Mouse (Mus musculus) A20 (cell line): ENCODE results near the gene Padi3.

Source experiments
- DNase-seq: peaks from one replicate; pipeline ENCODE4 v3.0.0-alpha.2; 2011; ENCODE audit warnings: low read depth, low spot score

Gene Padi3

DNA sequence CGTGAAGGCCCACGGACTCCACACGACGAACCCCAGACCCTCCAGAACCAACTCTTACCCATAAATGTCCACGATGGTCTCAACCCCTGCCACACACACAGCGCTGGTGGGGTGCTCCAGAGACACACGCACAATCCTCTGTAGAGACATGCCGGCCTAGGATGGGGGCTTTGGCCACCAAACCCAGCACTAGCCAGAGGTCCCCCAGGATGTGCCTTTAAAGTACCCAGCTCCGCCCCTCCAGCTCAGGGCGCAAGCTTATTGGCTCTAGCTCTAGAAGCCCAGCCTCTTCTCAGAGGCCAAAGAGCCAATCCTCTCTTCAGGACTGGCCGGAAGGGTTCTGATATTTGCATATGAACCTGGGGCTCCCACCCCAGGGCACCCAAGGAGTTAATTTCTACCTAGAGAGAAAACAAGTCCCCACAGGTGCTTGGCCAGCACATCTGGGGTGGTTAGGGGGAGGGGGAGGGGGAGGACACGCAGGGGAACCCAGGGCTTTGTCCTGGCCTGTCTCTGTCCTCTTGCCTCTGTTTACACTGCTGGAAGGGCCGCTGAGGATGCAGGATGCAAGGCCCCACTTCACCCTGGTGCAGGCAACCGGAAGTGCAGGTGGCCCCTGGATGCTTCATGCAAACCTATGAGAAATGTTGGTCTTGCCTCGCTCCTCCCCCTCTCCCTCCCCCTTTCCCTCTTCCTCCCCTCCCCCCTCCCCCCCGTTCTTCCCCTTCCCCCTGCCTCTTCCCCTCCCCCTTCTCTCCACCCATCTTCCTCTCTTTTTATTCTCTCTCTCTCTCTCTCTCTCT, at the start of gene Padi3:
Gene Padi3, minus strand, starts transcription at position 191 of the 803 bp plus-strand sequence.
- peak; percentile 79 for DNase-seq

DNA sequence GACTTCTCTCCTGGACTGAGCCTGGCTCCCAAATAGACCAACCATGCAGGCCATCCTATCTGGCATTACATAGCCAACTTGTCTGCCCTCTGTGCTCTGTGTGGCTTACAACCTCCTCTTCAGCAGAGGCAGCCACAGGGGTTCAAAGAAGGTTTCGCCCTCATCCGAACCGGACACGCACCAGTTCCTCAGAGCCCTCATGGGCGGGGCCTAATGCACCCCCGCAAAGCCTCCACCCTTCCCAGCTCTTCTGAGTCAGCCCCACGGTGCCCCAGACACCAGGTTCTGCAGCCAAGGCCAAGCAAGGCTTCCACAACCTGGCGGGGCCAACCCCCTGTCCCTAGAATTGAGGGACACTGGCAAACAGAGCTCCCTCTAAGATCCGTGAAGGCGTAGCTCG, 48.8 kb upstream of the Padi3 start:
- DNase-seq, result peak; percentile 57

DNA sequence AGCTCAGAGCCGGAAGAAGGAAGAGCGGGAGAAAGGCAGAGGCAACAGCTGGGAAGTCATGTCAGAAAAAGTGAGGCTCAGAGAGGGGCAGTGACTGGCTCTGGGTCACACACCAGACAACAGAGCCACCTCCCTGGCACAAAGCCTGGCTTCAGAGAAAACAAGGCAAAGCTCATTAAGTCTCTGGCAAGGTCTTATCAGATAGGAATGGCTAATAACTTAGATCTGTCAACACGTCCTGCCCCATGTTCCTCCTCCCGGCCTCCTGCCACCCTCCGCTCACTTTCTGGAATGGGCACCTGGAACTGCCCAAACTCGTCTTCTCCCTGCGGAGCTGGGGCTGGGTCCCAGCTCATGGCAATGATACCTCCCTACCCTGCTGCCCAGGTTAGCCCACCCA, 47.4 kb upstream of the Padi3 start:
- no peak for DNase-seq

DNA sequence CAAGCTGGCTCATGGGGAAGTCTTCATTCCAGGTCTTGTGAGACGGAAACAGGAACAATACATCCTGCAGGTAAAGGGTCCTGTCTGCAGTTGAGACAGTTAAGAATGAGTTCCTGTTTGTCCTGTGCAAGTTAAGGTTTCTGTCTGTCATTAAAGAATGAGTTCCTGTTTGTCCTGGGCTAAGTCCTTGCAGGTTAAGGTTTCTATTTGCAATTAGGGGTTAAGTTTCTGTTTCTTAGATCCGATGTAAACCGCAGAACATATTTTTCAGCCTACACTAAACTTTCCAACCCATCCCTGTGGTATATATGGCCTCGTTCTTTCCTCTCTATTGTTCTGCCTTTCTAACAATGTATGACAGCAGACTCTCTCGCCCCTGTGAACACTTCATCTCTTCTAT, 46.6 kb upstream of the Padi3 start:
- DNase-seq, result peak; percentile 38

DNA sequence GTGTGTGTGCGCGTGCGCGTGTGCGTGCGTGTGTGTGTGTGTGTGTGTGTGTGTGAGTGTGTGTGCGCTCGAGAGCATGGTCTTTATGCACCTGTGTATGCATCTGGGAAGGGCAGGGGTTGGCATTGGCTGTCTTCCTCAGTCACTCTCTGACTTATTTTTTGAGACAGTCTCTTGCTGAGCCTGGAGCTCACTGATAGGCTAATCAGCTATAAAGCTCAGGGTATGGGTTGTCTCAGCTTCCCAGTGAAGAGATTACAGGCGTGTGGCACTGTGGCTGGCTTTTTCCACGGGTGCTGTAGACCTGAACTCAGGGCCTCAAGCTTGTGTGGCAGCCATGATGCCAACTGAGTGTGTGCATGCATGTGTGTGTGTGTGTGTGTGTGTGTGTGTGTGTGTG, 44.7 kb upstream of the Padi3 start:
- DNase-seq, result peak; percentile 59

DNA sequence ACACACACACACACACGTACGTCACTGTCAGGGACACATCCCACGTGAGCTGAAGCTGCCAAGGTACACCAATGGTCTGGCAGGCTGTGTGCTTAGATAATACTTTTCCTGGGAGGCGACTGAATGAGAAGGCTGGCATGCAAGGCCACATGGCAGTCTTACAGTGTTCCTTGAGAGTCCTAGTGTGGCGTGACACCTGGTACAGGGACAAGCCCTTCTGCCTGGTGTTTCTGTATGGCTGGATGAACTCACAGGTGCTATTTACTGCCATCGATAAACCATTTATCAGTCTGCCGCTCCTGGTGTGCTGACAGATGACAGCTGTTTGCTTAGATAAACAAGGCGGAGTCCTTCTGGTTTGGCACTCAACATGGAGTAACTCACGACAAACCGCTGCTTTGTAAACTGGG, 44.0 kb upstream of the Padi3 start:
- DNase-seq, result peak; percentile 85

DNA sequence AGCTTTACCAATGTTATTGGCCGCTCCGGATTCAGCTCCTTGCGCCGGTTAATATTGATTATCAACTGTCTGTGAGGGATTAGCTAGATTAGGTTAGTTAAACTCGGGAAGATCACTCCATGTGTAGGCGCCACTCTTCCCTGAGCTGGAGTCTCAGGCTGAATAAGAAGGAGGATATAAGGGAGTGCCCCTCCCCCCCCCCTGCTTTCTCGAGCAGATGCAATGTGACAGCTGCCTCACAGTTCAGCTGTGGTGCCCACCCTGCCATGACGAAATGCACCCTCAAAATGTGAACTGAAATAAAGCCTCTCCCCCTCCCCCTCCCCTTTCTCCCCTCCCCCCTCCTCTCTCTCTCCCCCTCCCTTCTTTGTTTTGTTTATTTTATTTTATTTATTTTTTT, 43.2 kb upstream of the Padi3 start:
- peak; percentile 71 for DNase-seq

DNA sequence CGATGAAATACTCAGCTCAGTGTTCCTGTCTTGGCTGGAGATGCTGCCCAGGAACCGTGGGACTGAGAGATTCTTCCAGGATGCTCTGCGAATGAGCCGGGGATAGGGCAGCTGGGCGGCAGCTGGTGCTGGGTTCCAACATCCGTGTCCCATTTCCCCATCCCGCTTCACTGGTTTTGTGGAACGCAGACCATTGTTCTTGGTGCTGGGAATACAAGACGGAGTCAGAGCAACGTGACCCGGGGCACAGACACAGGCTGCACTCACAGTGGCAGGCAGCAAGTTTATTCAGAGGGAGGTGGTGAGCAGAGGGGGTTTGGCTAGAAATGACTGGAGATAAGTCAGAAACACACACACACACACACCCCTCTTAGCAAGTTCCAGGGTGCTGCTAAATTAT, 38.9 kb upstream of the Padi3 start:
- no peak for DNase-seq

DNA sequence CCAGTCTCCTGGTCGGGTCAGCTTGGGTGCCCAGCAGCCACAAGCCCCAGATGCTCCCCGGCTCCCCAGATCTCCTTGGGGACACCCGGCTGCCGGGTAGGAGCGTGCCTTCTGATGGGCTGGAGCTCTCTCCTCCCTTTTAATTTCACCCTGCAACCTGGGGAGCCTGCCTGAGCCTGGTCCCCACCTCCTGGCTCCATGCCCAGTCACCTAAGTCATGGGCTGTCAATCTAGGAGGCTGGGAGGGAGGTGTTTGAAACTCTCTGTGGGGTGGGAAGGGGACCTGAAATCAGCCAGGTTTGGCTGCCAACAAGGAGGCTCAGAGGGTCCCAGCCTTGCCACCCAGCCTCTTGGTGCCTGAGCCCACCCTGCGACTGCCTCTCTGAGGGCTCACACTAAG, 35.2 kb upstream of the Padi3 start, which contains the start of gene Padi1:
Gene Padi1, minus strand, starts transcription at position 113 of the 400 bp plus-strand sequence.
- no peak for DNase-seq

DNA sequence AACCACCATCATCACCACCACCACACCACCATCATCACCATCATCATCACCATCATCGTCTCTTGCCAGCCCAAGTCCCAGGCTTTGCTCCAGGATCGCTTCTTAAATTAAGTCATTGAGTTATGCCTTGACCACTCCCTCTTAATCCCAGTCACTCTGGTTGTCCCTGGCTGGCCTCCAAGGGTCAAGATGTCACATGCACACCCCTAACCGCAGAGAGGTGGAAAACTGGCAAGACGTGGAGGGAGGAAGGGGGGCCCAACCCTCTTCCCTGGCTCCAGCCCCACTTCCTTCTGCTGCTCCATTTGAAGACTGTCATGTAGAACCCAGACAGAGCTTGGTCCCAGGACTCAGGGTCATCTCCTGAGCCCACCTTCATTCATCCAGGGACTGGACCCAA, 34.5 kb upstream of the Padi3 start:
- DNase-seq, result no peak

DNA sequence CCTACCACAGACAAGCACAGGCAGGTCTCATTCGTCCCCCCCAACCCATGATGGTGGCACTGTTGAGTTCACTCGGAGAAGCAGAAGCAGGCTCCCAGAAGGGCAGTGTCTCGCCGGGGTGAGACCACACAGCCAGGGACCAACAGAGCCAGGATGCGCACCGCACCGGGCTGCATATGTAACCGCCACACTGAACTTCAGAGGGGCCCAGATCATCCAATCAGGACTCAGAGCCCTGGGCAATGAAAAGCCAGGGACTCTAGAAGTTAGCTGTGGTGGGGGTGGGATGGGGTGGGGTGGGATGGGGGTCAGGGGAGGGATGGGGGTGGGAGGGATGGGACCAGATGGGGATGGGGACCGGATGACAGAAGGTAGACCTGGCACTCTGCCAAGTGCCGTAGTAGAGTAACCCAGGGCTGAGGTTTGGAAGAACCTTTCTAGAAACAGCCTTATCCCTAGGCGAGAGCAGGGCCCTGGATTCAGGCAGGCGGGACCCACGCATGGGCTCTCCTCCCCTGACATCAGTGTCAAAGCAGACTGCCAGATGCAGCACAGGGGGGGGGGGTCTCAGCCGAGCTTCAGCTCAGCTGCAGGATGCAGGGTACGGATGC, 33.3 kb upstream of the Padi3 start:
- DNase-seq, result no peak

DNA sequence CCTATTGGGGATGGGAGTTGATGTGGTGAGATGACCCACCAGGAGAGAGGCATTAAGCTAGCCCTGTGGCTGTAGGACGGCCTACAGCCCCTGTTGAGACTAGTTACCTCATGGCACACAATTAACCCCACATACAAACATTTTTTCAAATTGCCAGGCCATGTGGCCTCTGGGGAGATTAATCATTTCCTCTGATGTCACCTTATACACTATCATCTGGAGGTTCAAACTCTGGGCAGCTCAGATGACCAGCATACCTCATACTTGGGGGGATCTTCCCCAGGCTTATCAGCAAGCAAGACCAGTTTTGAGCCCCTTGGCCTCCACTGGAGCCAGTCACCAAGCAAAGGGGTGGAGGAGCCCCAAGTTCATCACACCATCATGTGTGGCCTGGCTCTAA, 32.5 kb upstream of the Padi3 start:
- no peak for DNase-seq

DNA sequence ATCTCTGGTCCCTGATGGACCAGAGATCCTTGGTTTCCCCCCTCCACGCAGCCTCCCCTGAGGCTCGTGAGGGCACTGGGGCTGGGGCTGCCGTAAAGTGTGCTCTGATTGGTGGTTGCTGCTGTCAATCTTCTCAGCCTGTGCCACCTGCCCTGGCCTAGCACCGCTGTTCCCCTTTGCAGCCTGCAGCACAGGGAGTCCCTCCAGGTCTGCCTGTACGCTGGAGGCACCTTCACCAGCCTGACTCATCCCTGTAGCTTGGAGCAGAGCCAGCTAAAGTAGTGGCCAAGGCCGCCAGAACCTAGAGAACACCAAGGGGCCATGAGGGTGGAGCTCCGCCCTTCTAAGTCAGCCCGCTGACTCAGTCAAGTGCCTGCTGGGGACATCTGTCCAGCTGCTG, 27.4 kb upstream of the Padi3 start:
- peak; percentile 66 for DNase-seq

DNA sequence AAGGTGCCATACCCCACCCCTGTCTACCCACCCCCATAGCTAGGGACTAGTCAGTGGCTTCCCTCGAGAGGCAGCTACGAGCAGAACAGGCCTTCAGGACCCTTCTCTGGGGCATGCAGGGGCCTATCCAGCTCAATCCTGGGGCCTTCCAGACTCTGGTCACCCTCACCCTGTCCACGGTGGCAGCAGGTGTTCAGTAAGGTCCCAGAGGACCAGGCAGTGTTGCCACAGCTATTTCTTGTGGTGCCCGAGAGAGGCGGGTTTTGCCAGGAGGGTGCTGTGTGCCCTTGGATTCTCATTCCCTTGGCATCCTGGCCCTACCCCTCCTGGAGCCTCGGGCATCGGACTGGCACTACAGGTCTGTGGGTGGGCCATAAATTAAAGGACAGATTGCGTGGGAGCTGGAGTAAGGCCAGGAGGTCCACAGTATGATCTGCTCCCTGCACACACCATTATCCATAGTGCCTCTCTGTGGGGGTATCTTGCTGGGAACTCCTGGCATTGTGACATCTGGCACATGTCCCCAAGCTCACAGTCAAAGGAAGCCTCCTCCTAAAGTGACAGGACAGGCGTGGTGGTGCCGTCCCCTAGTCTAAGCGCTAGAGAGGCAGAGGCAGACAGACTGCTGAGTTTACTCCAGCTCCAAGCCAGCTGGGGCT, 25.9 kb upstream of the Padi3 start:
- DNase-seq, result peak; percentile 34

DNA sequence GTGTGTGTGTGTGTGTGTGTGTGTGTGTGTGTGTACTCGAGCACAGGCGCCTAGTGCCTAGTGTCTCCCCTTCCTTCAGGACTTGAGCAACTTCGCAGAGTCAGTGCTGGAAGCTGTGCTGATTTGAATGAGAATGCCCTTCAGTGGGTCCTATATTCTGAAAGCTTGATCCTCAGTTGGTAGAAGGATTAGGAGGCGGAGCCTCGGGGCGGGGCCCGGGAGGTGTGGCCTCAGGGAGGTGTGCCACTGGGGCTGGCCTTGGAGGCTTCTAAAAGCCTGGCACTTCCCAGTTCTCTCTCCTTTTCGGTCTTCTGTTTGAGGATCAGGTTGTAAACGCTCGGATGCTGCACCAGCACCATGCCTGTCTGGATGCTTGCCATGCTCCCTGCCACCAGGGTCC, 25.2 kb upstream of the Padi3 start:
- DNase-seq, result no peak

DNA sequence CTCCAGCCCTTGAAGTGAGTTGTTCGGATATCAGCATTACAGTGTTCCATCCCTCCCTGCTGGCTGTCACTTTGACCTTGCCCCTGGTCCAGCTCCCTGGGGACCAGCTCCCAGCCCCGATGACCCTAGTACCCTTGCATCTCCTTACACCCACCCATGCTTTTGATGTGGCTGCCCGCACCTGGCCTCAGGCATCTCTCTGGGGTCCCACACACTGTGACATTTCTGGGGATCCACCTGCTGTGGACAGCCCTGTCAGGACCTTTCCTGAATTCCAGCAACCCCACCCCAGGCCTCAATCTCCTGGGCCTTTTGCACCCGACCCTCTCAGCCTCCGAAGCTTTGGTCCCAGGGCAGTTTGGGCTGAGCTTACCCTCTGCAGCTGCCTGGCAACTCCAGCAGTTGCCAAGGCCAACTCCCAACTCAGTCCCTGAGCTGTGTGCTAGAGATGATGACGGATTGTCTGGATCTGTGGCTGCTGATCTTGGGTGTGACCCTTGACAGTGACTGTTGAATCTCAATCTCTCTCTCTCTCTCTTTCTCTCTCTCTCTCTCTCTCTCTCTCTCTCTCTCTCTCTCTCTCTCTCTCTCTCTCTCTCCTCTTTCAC, 24.0 kb upstream of the Padi3 start:
- no peak for DNase-seq

DNA sequence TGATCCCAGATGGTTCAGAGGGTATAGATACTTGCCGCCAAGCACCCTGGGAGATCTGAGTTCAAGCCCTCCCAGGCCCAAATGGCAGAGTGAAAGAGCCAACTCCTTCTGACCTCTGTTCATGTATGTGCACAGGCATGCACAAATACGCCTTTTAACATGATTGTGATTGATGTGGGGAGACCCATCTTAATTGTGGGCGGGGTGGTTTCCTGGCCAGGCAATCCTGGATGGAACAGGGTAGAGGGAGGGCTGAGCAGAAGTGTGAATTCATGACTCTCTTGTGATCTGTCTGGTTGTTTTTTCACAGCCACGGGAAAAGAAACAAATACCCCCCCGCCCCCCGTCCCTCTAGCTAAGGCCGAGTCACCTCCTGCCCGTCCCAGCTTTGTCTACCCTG, 22.4 kb upstream of the Padi3 start:
- DNase-seq, result no peak

DNA sequence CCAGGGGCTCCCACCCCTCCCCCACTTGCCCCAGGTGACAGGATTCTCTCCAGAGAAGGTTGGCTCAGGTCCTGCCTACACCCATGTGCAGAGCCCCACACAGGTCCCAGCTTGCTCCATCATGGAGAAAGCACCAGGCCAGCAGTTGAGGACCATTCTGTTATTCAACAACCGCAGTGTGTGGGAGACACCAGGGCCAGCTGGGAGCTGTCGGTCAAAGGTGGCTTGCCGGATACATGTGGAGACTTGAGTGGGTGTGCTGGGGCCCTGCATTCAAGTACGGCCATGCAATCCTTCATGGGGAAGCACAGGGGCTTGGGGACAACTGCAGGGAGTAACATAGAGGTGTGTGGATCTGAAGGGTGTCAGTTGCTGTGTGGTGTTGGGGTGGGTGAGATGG, 21.4 kb upstream of the Padi3 start:
- DNase-seq, result no peak

DNA sequence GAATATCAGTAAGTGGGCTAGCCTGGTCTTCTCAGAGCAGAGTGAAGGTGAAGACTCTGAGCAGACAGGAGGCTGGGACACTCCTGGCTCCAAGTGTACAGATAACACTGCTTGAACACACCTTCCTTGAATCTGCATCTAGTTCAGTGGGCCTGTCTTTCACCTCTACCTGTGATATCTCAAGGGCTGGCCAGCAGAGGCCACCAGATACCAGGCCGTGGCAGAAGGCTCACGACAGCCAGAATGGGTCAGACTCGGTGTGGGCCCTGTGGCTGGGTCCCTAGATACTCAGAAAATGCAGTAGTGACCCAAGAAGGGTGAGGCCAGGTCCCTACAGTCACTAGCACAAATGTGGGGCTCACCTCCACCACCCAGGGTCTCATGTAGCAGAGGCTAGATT, 16.8 kb upstream of the Padi3 start:
- DNase-seq, result peak; percentile 33

DNA sequence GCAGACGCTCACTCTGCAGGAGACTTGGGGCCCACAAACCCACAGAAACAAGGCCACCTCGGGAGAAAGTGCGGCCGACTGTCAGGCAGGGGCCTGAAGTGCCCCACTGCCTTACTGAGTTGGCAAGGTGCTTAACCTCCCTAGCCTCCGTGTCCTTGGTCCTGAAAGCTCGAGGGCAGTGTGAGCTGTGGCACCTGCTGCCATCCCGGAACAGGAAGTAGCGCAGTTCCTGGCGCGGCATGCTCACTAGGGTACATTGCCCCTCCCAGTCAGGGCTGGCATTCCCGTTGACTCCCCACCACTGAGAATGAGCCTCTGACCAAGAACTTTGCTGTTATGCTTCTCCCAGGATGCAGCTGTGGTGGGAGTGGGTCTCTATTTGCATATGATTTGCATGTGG, 15.5 kb upstream of the Padi3 start:
- no peak for DNase-seq

DNA sequence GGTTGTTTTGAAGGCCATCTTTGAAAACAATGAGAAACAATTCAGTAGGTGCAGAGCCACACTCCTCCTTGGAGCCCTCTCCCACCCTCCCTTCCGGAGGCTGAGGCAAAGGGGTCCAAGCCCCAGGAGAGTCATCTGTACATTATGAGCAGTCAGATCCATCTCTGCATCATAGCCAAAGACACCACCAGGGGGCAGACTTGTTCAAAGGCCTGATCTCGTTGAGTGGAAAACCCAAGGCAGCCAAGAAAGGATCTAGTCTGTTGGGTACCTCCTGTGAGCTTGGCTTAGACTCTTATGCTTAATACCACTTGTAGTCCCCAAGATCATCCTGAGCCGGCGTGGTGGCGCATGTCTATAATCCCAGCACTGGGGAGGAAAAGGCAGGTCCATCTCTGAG, 11.5 kb upstream of the Padi3 start:
- DNase-seq, result peak; percentile 64

DNA sequence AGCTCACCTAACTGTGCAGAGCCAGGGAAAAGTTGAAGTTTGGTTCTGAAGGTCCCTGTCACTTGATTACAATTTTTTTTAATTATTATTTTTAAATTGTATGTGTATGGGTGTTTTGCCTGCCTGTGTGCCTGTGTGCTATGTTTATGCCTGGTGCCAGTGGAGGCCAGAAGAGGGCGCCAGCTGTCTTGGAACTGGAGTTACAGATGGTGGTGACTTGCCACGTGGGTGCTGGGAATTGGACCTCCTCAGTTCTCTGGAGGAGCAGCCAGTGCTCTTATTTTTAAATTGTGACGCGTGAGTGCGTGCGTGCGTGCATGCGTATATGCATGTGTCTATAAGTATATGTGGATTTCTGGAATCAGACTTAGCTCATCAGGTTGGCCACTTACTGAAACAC, 7.0 kb upstream of the Padi3 start:
- no peak for DNase-seq
